Mouse (Mus musculus) kidney, postnatal 0 days (tissue): ENCODE measurements around the gene Ten1. TPM values are rescaled to one million over a fixed set of nuclear protein-coding genes. Genes with fewer than 3 reads are reported as not detected.

ENCODE experiments used
- ATAC-seq: fragments of 200-750 bp; cut with Nextera tagmentation; replicated peaks from 2 replicates; pipeline ENCODE4 v1.8.0; 2017; ENCODE audit warnings: low read depth, moderate number of reproducible peaks, moderate TSS enrichment, moderate library complexity; ENCODE audit not compliant: low FRiP score
- DNase-seq: peaks from one replicate; pipeline ENCODE4 v3.0.0-alpha.2; 2016; ENCODE audit warnings: low spot score
- H3K27ac ChIP-seq: fragments of 300-500 bp; sonication (generic); 2 replicates; pipeline ENCODE4 v1.5.1; 2014; ENCODE audit warnings: mild to moderate bottlenecking
- H3K27me3 ChIP-seq: fragments of 300-500 bp; sonication (generic); 2 replicates; pipeline ENCODE4 v1.6.1; 2014; ENCODE audit warnings: low read length, mixed read lengths; ENCODE audit not compliant: insufficient read depth
- H3K36me3 ChIP-seq: fragments of 300-500 bp; sonication (generic); 2 replicates; pipeline ENCODE4 v1.6.1; 2014; ENCODE audit warnings: low read length, mixed read lengths; ENCODE audit not compliant: insufficient read depth
- H3K4me1 ChIP-seq: fragments of 300-500 bp; sonication (generic); replicated peaks from 2 replicates; pipeline ENCODE4 v1.6.1; 2014; ENCODE audit warnings: antibody characterized with exemption, low read length, mixed read lengths; ENCODE audit not compliant: insufficient read depth
- H3K4me2 ChIP-seq: fragments of 300-500 bp; sonication (generic); 2 replicates; pipeline ENCODE4 v1.6.1; 2014; ENCODE audit warnings: mild to moderate bottlenecking, low read length, moderate library complexity, mixed read lengths
- H3K4me3 ChIP-seq: fragments of 300-500 bp; sonication (generic); replicated peaks from 2 replicates; pipeline ENCODE4 v1.5.1; 2014; ENCODE audit warnings: low read depth, low read length
- H3K9ac ChIP-seq: fragments of 300-500 bp; sonication (generic); 2 replicates; pipeline ENCODE4 v1.6.1; 2014; ENCODE audit warnings: low read depth, low read length
- H3K9me3 ChIP-seq: fragments of 300-500 bp; sonication (generic); replicated peaks from 2 replicates; pipeline ENCODE4 v1.6.1; 2016; ENCODE audit warnings: low read length, inconsistent platforms, mixed read lengths
- CTCF ChIP-seq: IDR thresholded peaks from 2 replicates; pipeline ENCODE4 v1.5.1; 2016; ENCODE audit warnings: antibody characterized with exemption, low read depth, mild to moderate bottlenecking, moderate library complexity
- WGBS: fragments of 180-500 bp; shearing (Covaris S2); extraction: QIAGEN DNeasy Blood & Tissue Kit; methylation state at CpG from one replicate; pipeline ENCODE4 v1.1.7; 2014; 5-methylcytosine and 5-hydroxymethylcytosine counted together
- polyA plus RNA-seq: library from polyadenylated mRNA; unstranded; fragments of >200 nt; fragmentation: Nextera tagmentation; extraction: Ambion mirVana; gene quantifications from 2 replicates; pipeline ENCODE4 v1.2.1, GENCODE M21; 2015

Ten1 gene
- polyA plus RNA-seq, 1 experiment from 2014 or later = 44.0 TPM

GRCm38 (mm10) chr11:116215181-116215580 is 16.5 kb downstream of the Ten1 start:
- Histone ChIP-seq H3K9me3 (no peaks in the 10 kb centered on the region), H3K27ac (no peak overlapping the region), H3K4me1 (peaks cover 12% of the 10 kb centered on the region), H3K36me3 (no peaks in the 10 kb centered on the region), H3K9ac (no peak overlapping the region), H3K4me3 (no peak overlapping the region), H3K4me2 (no peak overlapping the region), H3K27me3 (no peaks in the 10 kb centered on the region)
- peak; percentile 60; the same call in 1 of the 2 replicates for TF ChIP-seq CTCF
- DNase-seq (peak; percentile 35), ATAC-seq (no peak)
- WGBS = 87% methylated on average over 7 of the region's 7 CpGs

DNA sequence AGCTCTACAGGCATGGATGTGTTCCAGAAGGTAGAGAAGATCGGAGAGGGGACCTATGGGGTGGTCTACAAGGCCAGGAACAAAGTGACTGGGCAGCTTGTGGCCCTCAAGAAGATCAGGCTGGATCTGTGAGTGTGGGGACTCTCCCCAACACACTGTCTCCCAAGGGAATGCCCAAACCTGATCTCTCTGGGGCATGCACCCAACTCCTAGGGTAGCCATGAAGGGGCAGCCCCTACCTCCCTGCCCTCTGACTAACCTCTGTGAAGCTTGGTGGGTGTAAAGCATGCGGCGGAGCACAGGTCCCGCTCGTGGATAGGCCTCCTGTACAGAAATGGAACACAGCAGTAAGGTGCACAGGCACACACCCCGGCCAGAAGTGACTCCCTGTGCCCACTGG is 17.3 kb downstream of the Ten1 start:
- TF ChIP-seq CTCF = no peak
- DNase-seq = no peak
- no peaks in the 10 kb centered on the region for H3K27me3 ChIP-seq
- H3K4me1 ChIP-seq = peaks cover 12% of the 10 kb centered on the region
- no peaks in the 10 kb centered on the region for H3K9me3 ChIP-seq
- WGBS = 90% methylated on average over 6 of the region's 6 CpGs
- H3K4me3 ChIP-seq = no peak overlapping the region
- H3K27ac ChIP-seq = no peak overlapping the region
- no peak overlapping the region for H3K4me2 ChIP-seq
- no peak overlapping the region for H3K9ac ChIP-seq
- H3K36me3 ChIP-seq = no peaks in the 10 kb centered on the region
- ATAC-seq = no peak

GRCm38 (mm10) chr11:116216549-116216948 is 17.9 kb downstream of the Ten1 start:
- Histone ChIP-seq H3K27ac (no peak overlapping the region), H3K4me2 (no peak overlapping the region), H3K4me3 (no peak overlapping the region), H3K27me3 (no peaks in the 10 kb centered on the region), H3K9ac (no peak overlapping the region), H3K36me3 (no peaks in the 10 kb centered on the region), H3K9me3 (no peaks in the 10 kb centered on the region), H3K4me1 (peaks cover 12% of the 10 kb centered on the region)
- no peak for TF ChIP-seq CTCF
- DNase-seq = no peak
- ATAC-seq = no peak
- WGBS = 67% methylated on average over 11 of the region's 11 CpGs

- ATAC-seq = no peak
- Histone ChIP-seq H3K9me3 (no peaks in the 10 kb centered on the region), H3K36me3 (no peaks in the 10 kb centered on the region), H3K9ac (no peak overlapping the region), H3K27ac (peak overlapping the region; percentile 72), H3K4me1 (peaks cover 18% of the 10 kb centered on the region), H3K27me3 (no peaks in the 10 kb centered on the region), H3K4me3 (no peak overlapping the region), H3K4me2 (no peak overlapping the region)
- DNase-seq = peak; percentile 62
- WGBS = 44% methylated on average over 2 of the region's 2 CpGs
- no peak for TF ChIP-seq CTCF
These were observed 19.6 kb downstream of the Ten1 start for GRCm38 (mm10) chr11:116218263-116218662.

DNA sequence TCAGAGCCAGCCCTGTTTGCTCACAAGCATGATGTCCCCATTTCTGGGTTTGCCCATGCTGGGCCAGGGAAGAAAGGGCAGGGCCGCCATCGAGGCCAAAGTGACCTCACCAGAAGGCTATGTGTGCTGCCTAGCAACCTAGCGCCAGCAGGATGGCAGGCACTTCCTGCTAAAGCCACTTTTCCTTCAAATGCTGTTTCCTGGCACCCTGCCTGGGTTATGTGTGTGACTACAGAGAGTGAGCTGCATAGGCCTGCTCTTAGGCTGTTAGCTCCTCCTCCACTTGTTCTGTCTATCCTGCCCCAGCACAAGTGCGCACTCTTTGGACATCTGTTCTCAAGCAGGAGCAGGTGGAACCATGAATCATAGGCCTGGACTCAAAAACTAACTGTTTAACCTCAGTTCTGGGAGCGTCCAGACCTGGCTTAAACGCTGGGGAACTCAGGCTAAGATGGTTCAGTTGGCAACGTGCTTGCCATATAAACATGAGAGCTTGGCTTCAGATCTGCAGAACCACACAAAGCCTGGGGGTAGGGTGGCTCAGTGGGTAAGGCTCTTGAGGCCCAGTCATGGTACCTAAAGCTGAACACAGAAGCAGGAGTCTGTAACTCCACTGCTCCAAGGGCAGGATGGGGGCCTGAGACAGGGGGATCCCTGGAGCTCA is 20.2 kb downstream of the Ten1 start:
- Histone ChIP-seq H3K4me1 (peaks cover 18% of the 10 kb centered on the region), H3K9ac (no peak overlapping the region), H3K4me2 (no peak overlapping the region), H3K4me3 (no peak overlapping the region), H3K27ac (peak overlapping the region; percentile 72), H3K27me3 (no peaks in the 10 kb centered on the region), H3K9me3 (no peaks in the 10 kb centered on the region), H3K36me3 (no peaks in the 10 kb centered on the region)
- WGBS = 47% methylated on average over 7 of the region's 7 CpGs
- no peak for TF ChIP-seq CTCF
- DNase-seq (peak; percentile 80), ATAC-seq (peak; percentile 54)

- 0 out of 2 replicates have a peak, but pooled peaks have one; percentile 6 for ATAC-seq
- no peak overlapping the region for H3K4me2 ChIP-seq
- no peaks in the 10 kb centered on the region for H3K36me3 ChIP-seq
- no peaks in the 10 kb centered on the region for H3K9me3 ChIP-seq
- 27% methylated on average over 4 of the region's 4 CpGs for WGBS
- H3K27me3 ChIP-seq = no peaks in the 10 kb centered on the region
- peak; percentile 77 for DNase-seq
- peaks cover 18% of the 10 kb centered on the region for H3K4me1 ChIP-seq
- H3K4me3 ChIP-seq = no peak overlapping the region
- peak; percentile 82 for TF ChIP-seq CTCF
- no peak overlapping the region for H3K9ac ChIP-seq
- no peak overlapping the region for H3K27ac ChIP-seq
These were observed 21.2 kb downstream of the Ten1 start for GRCm38 (mm10) chr11:116219885-116220284.
